Mouse (Mus musculus): ENCODE measurements at regions not wholly inside any gene's neighbourhood (a gene's known extent, or its start where the extent isn't known, plus 50 kb on each side); places are given as distances from the start of the nearest gene placed in this dataset.

GRCm38 (mm10) chr16:55532686-55533085, 234.9 kb upstream of the Zpld1 start:
- H3K4me3 ChIP-seq (ENCODE audit: insufficient read depth, low read length): no peak overlapping the region
- TF ChIP-seq CTCF (IDR thresholded peaks at IDR 0.05; ENCODE audit: borderline replicate concordance, insufficient read depth, low read length) (no peak), POLR2A (IDR thresholded peaks at IDR 0.05; ENCODE audit: low read depth, low read length) (no peak)
- peaks cover 3% of the 10 kb centered on the region; the same call in 1 of the 2 replicates for H3K4me1 ChIP-seq (ENCODE audit: control insufficient read depth, insufficient read depth, low read length)
- H3K27ac ChIP-seq (ENCODE audit: insufficient read depth, low read length): peak overlapping the region; percentile 50; the same call in 1 of the 2 replicates

- Histone ChIP-seq H3K4me1 (ENCODE audit: control insufficient read depth, insufficient read depth, low read length) (peaks cover 8% of the 10 kb centered on the region; the same call in 1 of the 2 replicates), H3K27ac (ENCODE audit: insufficient read depth, low read length) (no peak overlapping the region), H3K4me3 (ENCODE audit: insufficient read depth, low read length) (no peak overlapping the region)
- TF ChIP-seq POLR2A (IDR thresholded peaks at IDR 0.05; ENCODE audit: low read depth, low read length) (no peak), CTCF (IDR thresholded peaks at IDR 0.05; ENCODE audit: borderline replicate concordance, insufficient read depth, low read length) (no peak)
Measured at GRCm38 (mm10) chr16:55530844-55531243, 233.1 kb upstream of the Zpld1 start.

DNA sequence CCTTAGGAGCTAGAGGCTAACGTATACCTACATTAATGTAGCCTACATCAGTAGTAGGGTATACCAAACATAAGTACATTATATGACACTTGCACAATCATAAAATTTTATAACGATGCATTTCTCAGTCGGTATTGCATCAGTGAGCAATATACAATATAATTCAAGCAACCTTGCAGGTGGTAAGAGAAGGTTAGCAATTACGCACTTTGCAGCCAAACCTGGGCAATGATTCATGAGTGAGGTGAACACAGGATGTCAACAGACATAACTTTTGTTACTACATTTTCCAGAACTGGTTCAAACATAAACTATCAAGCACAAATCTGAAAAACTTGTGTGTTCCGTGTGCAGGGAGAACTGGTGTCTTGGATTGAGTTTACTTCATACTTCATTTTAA, 229.9 kb upstream of the Zpld1 start:
- no peak overlapping the region for H3K27ac ChIP-seq (ENCODE audit: insufficient read depth, low read length)
- peaks cover 6% of the 10 kb centered on the region; the same call in 1 of the 2 replicates for H3K4me1 ChIP-seq (ENCODE audit: control insufficient read depth, insufficient read depth, low read length)
- no peak for TF ChIP-seq CTCF (IDR thresholded peaks at IDR 0.05; ENCODE audit: borderline replicate concordance, insufficient read depth, low read length)
- TF ChIP-seq POLR2A (IDR thresholded peaks at IDR 0.05; ENCODE audit: low read depth, low read length): no peak
- no peak overlapping the region for H3K4me3 ChIP-seq (ENCODE audit: insufficient read depth, low read length)

- TF ChIP-seq POLR2A (IDR thresholded peaks at IDR 0.05; ENCODE audit: low read depth, low read length): no peak
- no peak for TF ChIP-seq CTCF (IDR thresholded peaks at IDR 0.05; ENCODE audit: borderline replicate concordance, insufficient read depth, low read length)
Measured at GRCm38 (mm10) chr16:55526230-55526842, 228.6 kb upstream of the Zpld1 start.

DNA sequence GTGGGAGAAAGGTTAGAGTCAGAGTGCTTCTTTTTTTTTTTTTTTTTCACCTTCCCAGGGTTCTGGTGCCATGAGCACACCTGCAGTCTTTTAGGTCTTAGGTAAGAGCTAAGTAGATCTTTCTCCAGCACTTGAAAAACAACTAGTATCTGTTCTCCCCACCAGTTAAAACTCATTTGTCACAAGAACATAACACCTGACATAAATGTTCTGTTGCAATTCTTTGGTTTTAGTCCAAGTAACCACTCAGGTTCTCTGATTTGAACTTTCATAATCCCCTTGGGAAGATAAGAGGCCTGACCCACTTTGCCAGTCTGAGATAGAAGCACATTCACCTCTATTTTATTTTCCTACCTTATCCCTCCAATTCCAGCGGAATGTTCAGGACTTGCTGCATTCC, 225.5 kb upstream of the Zpld1 start:
- no peak overlapping the region for H3K27ac ChIP-seq (ENCODE audit: insufficient read depth, low read length)
- no peak overlapping the region for H3K4me3 ChIP-seq (ENCODE audit: insufficient read depth, low read length)
- H3K4me1 ChIP-seq (ENCODE audit: control insufficient read depth, insufficient read depth, low read length): peaks cover 6% of the 10 kb centered on the region; the same call in 1 of the 2 replicates
- no peak for TF ChIP-seq CTCF (IDR thresholded peaks at IDR 0.05; ENCODE audit: borderline replicate concordance, insufficient read depth, low read length)
- no peak for TF ChIP-seq POLR2A (IDR thresholded peaks at IDR 0.05; ENCODE audit: low read depth, low read length)

More at GRCm38 (mm10) chr16:55526230-55526842, 228.6 kb upstream of the Zpld1 start:
- Histone ChIP-seq H3K4me3 (ENCODE audit: insufficient read depth, low read length) (no peak overlapping the region), H3K4me1 (ENCODE audit: control insufficient read depth, insufficient read depth, low read length) (peaks cover 6% of the 10 kb centered on the region; the same call in 1 of the 2 replicates), H3K27ac (ENCODE audit: insufficient read depth, low read length) (peak overlapping the region; percentile 72)

GRCm38 (mm10) chr16:55522283-55522682, 224.5 kb upstream of the Zpld1 start:
- peaks cover 6% of the 10 kb centered on the region; the same call in 1 of the 2 replicates for H3K4me1 ChIP-seq (ENCODE audit: control insufficient read depth, insufficient read depth, low read length)
- H3K27ac ChIP-seq (ENCODE audit: insufficient read depth, low read length): no peak overlapping the region
- no peak for TF ChIP-seq POLR2A (IDR thresholded peaks at IDR 0.05; ENCODE audit: low read depth, low read length)
- TF ChIP-seq CTCF (IDR thresholded peaks at IDR 0.05; ENCODE audit: borderline replicate concordance, insufficient read depth, low read length): no peak
- no peak overlapping the region for H3K4me3 ChIP-seq (ENCODE audit: insufficient read depth, low read length)

- H3K4me3 ChIP-seq (ENCODE audit: insufficient read depth, low read length): no peak overlapping the region
- TF ChIP-seq CTCF (IDR thresholded peaks at IDR 0.05; ENCODE audit: borderline replicate concordance, insufficient read depth, low read length) (no peak), POLR2A (IDR thresholded peaks at IDR 0.05; ENCODE audit: low read depth, low read length) (no peak)
Measured at GRCm38 (mm10) chr16:55521421-55521971, 223.7 kb upstream of the Zpld1 start.

DNA sequence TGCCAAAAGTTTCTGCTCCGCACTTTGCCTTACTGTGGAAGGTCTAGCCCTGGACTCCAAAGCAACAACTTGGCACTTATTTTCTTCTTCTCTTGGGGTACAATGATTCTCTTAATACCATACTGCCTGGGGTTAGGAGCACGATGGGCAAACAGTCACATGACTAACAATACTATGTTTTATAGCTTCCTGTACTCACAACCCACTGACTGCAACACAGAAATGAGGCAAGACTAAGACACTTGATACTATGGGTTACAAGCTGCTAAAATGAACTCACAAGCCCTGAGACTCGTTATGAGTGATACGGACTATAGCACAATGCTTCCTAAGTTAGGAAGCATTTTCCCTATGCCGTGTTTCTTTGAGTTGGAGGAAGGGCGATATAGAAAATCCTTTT, 222.3 kb upstream of the Zpld1 start:
- H3K4me1 ChIP-seq (ENCODE audit: control insufficient read depth, insufficient read depth, low read length): no peaks in the 10 kb centered on the region
- no peak overlapping the region; the same call in 1 of the 2 replicates for H3K27ac ChIP-seq (ENCODE audit: insufficient read depth, low read length)
- TF ChIP-seq POLR2A (IDR thresholded peaks at IDR 0.05; ENCODE audit: low read depth, low read length): no peak
- no peak for TF ChIP-seq CTCF (IDR thresholded peaks at IDR 0.05; ENCODE audit: borderline replicate concordance, insufficient read depth, low read length)
- H3K4me3 ChIP-seq (ENCODE audit: insufficient read depth, low read length): no peak overlapping the region

More at GRCm38 (mm10) chr16:55521421-55521971, 223.7 kb upstream of the Zpld1 start:
- H3K4me1 ChIP-seq (ENCODE audit: control insufficient read depth, insufficient read depth, low read length): peaks cover 4% of the 10 kb centered on the region; the same call in 1 of the 2 replicates
- H3K27ac ChIP-seq (ENCODE audit: insufficient read depth, low read length): no peak overlapping the region

DNA sequence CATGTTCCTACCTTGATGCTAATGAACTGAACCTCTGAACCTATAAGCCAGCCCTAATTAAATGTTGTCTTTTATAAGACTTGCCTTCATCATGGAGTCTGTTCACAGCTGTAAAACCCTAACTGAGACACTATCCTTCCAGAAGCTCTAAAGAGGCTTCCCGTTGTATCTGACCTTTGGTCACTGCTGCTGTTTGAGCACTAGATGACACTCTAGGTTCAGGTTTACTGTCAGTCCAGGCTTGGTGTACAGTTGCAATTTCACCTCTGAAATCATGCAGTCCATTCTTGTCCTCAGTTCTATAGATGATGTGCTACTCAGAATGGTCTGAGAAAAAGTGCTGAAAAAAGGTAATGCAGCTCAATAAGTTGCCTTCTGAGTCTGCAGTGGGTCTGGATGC, 221.9 kb upstream of the Zpld1 start:
- no peaks in the 10 kb centered on the region for H3K4me1 ChIP-seq (ENCODE audit: control insufficient read depth, insufficient read depth, low read length)
- no peak for TF ChIP-seq CTCF (IDR thresholded peaks at IDR 0.05; ENCODE audit: borderline replicate concordance, insufficient read depth, low read length)
- TF ChIP-seq POLR2A (IDR thresholded peaks at IDR 0.05; ENCODE audit: low read depth, low read length): no peak
- H3K27ac ChIP-seq (ENCODE audit: insufficient read depth, low read length): no peak overlapping the region
- H3K4me3 ChIP-seq (ENCODE audit: insufficient read depth, low read length): no peak overlapping the region

GRCm38 (mm10) chr16:55516994-55517393, 219.2 kb upstream of the Zpld1 start:
- Histone ChIP-seq H3K27ac (ENCODE audit: insufficient read depth, low read length) (no peak overlapping the region), H3K4me1 (ENCODE audit: control insufficient read depth, insufficient read depth, low read length) (no peaks in the 10 kb centered on the region), H3K4me3 (ENCODE audit: insufficient read depth, low read length) (no peak overlapping the region)
- no peak for TF ChIP-seq POLR2A (IDR thresholded peaks at IDR 0.05; ENCODE audit: low read depth, low read length)
- TF ChIP-seq CTCF (IDR thresholded peaks at IDR 0.05; ENCODE audit: borderline replicate concordance, insufficient read depth, low read length): no peak
